Mouse (Mus musculus) megakaryocyte, embryonic 14.5 days (primary cell): ENCODE data around the gene Enah.

ENCODE experiments used
- FLI1 ChIP-seq: IDR thresholded peaks from 2 replicates; pipeline ENCODE4 v1.6.1; 2012; ENCODE audit warnings: low read length, inconsistent platforms, mixed read lengths
- GATA1 ChIP-seq: IDR thresholded peaks from 3 replicates; pipeline ENCODE4 v1.6.1; 2012; ENCODE audit warnings: mixed read lengths, low read length, inconsistent platforms, borderline replicate concordance

- no peak for TF ChIP-seq GATA1
- TF ChIP-seq FLI1, result no peak
These were observed 39.6 kb downstream of the Enah start for GRCm38 (mm10) chr1:181980017-181980719.
